Mouse (Mus musculus): ENCODE measurements at regions not wholly inside any gene's neighbourhood (a gene's known extent, or its start where the extent isn't known, plus 50 kb on each side); places are given as distances from the start of the nearest gene placed in this dataset.
"Not testable (repeated sequence)": the region's sequence is repeated elsewhere in the genome, so short reads cannot be mapped to it uniquely, and the experiment has no call there.

DNA sequence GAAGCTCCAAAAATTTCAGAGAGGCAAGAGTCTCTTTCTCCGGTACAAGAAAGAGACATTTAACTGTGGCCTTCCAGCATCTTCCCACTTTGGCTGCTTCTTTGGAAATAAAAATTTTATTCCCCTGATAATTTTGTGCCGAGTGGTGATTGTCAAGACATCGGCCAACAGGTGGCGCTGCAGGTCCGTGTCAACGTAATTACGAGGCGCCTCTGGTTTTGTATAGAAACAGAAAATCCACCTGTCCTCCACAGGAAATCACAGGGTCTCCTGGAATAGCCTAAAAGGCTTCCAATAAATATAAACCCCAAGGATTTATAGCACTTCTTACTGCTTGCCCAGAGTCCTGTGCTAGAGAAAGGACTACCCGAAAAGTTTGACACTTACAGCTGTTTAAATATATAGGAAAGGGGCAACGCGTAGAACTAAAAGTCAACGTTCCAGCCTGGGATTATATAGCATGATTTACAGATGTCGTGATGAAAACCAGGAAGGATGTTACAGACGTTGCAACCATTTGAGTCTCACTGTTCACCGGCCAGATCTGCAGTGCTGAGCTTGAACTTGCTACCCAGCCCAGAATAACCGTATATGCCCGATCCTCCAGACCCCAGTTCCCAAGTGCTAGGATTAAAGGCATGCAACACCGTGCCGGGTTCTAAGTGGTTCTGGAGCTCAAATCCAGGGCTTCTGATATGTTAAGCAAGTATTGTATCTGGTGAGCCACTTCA is 251.3 kb upstream of the Tgfbr2 start:
- DNase-seq (ENCODE audit: low read depth, low spot score): peak; percentile 89

DNA sequence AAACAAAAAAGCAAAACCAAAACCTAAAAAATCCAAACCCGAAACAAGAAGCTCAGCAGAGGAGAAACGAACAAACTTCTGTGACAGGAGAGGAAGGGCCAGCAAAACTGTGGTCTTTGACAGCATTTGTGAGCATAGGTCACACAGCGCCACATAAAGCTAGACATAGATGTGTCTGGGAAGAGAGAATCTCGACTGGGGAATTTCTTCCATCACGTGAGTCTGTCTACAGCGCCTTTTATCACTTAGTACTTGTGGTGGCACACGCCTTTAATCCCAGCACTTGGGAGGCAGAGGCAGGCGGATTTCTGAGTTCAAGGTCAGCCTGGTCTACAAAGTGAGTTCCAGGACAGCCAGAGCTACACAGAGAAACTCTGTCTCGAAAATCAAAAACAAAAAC is 250.2 kb upstream of the Tgfbr2 start:
- DNase-seq (ENCODE audit: low read depth, low spot score): not testable (repeated sequence)

- no peak for DNase-seq (ENCODE audit: low read depth, low spot score)
Observed at GRCm38 (mm10) chr9:116415021-116415420, 239.9 kb upstream of the Tgfbr2 start.

- DNase-seq (ENCODE audit: low read depth, low spot score): peak; percentile 33
Observed at GRCm38 (mm10) chr9:116411067-116411466, 235.9 kb upstream of the Tgfbr2 start.

DNA sequence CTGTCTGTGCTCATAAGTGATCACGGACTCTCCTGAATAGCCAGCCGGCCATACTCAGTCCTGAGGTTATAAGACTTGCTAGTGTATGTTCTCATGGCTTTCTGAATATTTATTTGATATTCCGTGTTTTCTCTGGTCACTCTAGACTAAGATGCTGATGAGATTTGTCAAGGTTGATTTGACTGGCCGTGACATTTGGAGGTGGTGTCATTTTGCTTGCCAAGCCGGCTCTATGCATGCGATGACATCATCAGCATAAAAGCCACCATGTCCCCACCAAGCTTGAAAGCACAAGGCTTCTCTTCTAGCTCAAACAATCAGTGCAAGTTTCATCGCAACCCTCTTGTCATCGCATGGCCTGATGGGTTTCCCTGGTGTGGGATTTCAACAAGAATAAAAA is 235.3 kb upstream of the Tgfbr2 start:
- no peak for DNase-seq (ENCODE audit: low read depth, low spot score)

DNA sequence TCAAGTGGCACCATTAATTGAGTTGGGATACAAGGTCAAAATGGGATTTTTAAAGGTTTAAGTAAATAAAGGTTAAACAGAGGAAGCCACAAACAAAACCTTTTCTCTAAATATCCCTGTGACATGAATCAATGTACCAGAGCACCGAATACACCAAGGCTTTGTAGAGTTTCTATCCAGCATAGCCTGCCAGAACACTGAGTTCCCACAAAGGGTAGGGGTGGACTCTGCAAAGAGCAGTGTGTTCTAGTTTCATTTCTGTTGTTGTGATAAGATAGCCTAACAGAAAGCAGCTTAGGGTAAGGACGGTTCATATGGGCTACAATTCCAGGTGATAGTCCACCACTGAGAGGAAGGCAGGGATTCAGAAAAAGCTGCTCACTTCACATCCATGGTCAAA is 233.0 kb upstream of the Tgfbr2 start:
- no peak for DNase-seq (ENCODE audit: low read depth, low spot score)

DNA sequence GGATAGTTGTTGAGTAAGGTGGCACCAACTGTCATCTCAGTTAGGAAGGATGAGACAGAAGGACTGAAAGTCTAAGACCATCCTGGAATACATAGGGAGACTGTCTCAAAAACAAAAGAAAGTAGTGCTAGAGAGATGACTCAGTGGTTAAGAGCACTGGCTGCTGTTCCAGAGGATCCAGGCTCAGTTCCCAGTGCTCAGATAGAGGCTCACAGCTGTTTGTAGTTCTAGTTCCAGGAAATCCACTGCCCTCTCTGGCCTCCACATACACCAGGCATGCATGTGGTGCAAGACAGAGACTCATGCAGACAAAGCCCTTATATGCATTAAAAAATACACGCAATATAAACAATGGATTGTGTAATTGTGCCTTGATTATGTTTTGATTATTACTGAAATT is 229.9 kb upstream of the Tgfbr2 start:
- no peak for DNase-seq (ENCODE audit: low read depth, low spot score)

DNA sequence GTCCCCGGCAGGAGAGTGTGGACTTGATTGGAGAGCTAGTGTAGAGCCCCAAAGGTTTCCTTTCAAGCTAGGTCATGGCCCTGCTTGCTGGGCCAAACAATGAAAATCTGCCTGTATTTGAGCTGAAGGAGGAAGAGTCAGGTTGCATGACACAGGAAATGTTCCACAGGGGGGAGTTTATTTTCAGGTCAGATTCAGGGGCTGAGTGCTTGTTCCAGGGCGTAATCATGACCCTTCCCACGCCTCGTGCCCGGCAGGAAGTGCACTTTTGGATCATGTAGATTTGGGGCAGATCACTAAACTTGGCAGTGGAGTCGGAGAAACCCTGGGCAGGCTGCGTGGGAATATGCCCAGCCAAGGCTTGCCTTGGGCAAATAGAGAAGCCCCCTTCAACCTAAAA is 226.7 kb upstream of the Tgfbr2 start:
- DNase-seq (ENCODE audit: low read depth, low spot score): no peak

DNA sequence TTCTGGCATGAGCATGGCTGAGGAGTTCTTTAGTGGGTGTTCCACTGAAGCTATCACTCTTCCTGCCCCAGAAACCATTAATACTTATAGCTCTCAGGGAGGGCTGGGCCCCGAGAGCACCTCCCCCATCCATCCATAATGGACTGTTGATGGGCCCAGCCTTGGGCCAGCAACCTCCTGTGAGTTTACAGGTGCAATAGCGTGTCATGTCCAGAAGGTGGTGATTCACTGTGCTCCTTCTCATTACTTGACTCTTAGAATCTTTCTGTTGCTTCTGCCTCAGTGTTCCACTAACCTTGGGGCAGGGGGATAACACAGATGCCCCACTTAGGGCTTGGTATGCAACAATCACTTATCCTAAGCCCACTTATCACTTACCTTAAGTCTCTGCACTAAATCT is 225.1 kb upstream of the Tgfbr2 start:
- DNase-seq (ENCODE audit: low read depth, low spot score): peak; percentile 19

DNA sequence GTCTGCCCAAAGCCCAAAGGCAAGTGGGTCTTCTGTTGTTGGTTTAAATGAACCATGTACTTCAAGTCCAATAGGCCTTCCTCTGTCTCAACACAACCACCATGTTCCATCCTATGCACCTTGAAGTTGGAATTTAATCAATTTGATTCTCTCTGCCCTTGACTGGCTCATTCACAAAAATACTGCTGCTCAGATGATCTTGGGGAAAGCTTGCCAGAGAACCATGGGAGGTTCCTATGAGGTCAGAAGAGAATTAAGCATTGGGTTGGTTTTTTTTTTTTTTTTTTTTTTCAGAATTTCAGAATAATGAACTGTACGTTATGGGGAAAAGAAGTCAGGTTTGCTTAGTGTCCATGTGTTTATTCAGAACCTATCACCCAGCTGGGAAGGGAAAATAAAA is 224.1 kb upstream of the Tgfbr2 start:
- no peak for DNase-seq (ENCODE audit: low read depth, low spot score)

- no peak for DNase-seq (ENCODE audit: low read depth, low spot score)
Observed at GRCm38 (mm10) chr9:116392258-116392657, 217.1 kb upstream of the Tgfbr2 start.

- DNase-seq (ENCODE audit: low read depth, low spot score): peak; percentile 18
Observed at GRCm38 (mm10) chr9:116389781-116390180, 214.6 kb upstream of the Tgfbr2 start.

DNA sequence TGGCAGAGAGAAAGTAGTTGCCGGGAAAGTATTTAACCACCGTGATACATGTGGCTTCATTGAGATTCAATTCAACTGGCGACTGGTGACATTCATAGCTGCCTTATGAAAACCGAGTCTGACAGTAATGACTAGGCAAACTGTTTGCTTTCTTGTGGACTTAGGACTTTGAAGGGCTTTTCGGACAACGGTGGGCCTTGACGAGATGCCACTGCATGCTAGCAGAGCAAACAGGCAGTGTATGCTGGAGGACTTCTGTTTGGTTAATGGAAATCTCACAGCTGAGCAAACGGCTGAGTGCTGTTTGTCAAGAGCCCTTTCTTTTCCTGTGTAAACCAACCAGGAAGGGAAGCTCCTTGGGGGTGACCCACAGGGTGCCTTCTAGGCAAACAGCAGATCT is 213.7 kb upstream of the Tgfbr2 start:
- no peak for DNase-seq (ENCODE audit: low read depth, low spot score)

GRCm38 (mm10) chr9:116388025-116388424 is 212.9 kb upstream of the Tgfbr2 start:
- DNase-seq (ENCODE audit: low read depth, low spot score): no peak

GRCm38 (mm10) chr9:116384176-116385076 is 209.3 kb upstream of the Tgfbr2 start:
- peak; percentile 69 for DNase-seq (ENCODE audit: low read depth, low spot score)

- peak; percentile 88 for DNase-seq (ENCODE audit: low read depth, low spot score)
Observed at GRCm38 (mm10) chr9:116383411-116384101, 208.4 kb upstream of the Tgfbr2 start.

GRCm38 (mm10) chr9:116377706-116378105 is 202.5 kb upstream of the Tgfbr2 start:
- no peak for DNase-seq (ENCODE audit: low read depth, low spot score)

GRCm38 (mm10) chr9:116375658-116376357 is 200.6 kb upstream of the Tgfbr2 start:
- no peak for DNase-seq (ENCODE audit: low read depth, low spot score)

- no peak for DNase-seq (ENCODE audit: low read depth, low spot score)
Observed at GRCm38 (mm10) chr9:116374343-116374742, 199.2 kb upstream of the Tgfbr2 start.

DNA sequence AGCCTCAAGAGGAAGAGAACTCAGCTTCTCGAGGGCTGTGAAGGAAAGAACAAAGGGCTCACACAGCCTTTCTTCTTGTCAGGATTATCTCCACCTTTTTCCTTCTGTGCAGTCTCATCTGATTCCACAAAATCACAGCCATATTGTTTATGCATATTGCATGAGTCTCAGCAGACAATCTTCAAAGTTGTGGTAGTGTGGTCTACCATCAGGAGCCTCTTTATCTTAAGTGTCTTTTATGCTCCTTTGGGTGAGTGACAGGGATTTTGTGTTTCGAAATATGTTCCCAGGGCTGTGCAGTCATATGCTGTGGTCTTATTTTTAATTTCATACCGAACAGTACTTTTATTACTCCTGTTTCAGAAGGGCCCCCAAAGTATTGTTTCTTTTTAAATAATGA is 198.2 kb upstream of the Tgfbr2 start:
- no peak for DNase-seq (ENCODE audit: low read depth, low spot score)

- DNase-seq (ENCODE audit: low read depth, low spot score): no peak
Observed at GRCm38 (mm10) chr9:116369059-116369718, 194.0 kb upstream of the Tgfbr2 start.
